Mouse (Mus musculus): ENCODE measurements around the gene Nt5dc2.

DNA sequence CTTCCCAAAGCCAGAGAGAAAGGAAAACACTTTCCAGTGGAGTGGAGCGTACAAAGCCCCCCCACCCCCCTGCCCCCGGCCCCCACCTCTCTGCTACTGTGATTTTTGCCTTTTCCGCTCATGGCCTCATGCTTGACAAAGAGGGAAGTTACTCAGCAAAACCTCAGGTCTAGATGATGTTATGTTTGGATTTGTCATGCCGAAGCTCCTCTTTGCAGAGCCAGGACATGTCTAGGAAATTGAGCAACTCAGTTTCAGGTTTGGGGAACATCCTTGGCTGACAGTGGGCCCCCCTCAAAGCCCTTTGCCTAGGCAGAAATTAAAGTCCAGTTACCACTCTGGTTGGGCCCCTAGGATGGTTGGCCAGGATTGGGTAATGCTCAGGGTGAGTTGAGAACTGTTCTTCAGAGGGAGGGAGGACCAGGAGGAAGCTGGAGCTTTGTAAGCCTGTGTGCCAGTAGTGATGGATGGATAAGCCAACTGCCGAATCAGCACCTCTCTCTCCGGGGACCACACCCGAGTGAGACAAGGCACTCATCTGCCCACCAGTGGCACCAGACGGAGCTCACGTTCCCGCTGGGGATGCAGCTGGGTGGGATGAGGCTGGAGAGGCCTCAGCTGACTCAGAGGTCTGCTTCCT lies 35.3 kb downstream of the Nt5dc2 start:
- TF ChIP-seq EP300 (IDR thresholded peaks at IDR 0.05) (no peak), CTCF (IDR thresholded peaks at IDR 0.05) (peak; percentile 22)

All from lung, postnatal 0 days (tissue).